Mouse (Mus musculus) forebrain, embryonic 12.5 days (tissue): ENCODE results near the gene Prmt8. TPM values are rescaled to one million over a fixed set of nuclear protein-coding genes. Genes with fewer than 3 reads are reported as not detected.

ENCODE experiments used
- ATAC-seq: fragments of 200-750 bp; cut with Nextera tagmentation; 2 replicates; pipeline ENCODE4 v1.8.0; 2017; ENCODE audit warnings: moderate TSS enrichment; ENCODE audit not compliant: low FRiP score
- H3K27ac ChIP-seq: fragments of 300-500 bp; sonication (generic); 2 replicates; pipeline ENCODE4 v1.5.1; 2016; ENCODE audit warnings: mild to moderate bottlenecking
- H3K27me3 ChIP-seq: fragments of 300-500 bp; sonication (generic); 2 replicates; pipeline ENCODE4 v1.6.1; 2016; ENCODE audit warnings: mild to moderate bottlenecking
- H3K36me3 ChIP-seq: fragments of 300-500 bp; sonication (generic); replicated peaks from 2 replicates; pipeline ENCODE4 v1.6.1; 2016; ENCODE audit warnings: mild to moderate bottlenecking
- H3K4me1 ChIP-seq: fragments of 300-500 bp; sonication (generic); 2 replicates; pipeline ENCODE4 v1.6.1; 2016
- H3K4me2 ChIP-seq: fragments of 300-500 bp; sonication (generic); 2 replicates; pipeline ENCODE4 v1.6.1; 2016; ENCODE audit warnings: mild to moderate bottlenecking, moderate library complexity
- H3K4me3 ChIP-seq: fragments of 300-500 bp; sonication (generic); replicated peaks from 2 replicates; pipeline ENCODE4 v1.5.1; 2016; ENCODE audit warnings: mild to moderate bottlenecking
- H3K9ac ChIP-seq: fragments of 300-500 bp; sonication (generic); 2 replicates; pipeline ENCODE4 v1.6.1; 2016; ENCODE audit warnings: mild to moderate bottlenecking
- H3K9me3 ChIP-seq: fragments of 300-500 bp; sonication (generic); 2 replicates; pipeline ENCODE4 v1.6.1; 2016
- WGBS: fragments of 180-500 bp; shearing (Covaris S2); methylation state at CpG from one replicate; pipeline ENCODE4 v1.1.7; 2016; 5-methylcytosine and 5-hydroxymethylcytosine counted together
- polyA plus RNA-seq: library from polyadenylated mRNA; unstranded; fragments of >200 nt; fragmentation: Nextera tagmentation; extraction: Ambion mirVana; gene quantifications from 2 replicates; pipeline ENCODE4 v1.2.1, GENCODE M21; 2016

Prmt8 gene
- polyA plus RNA-seq: 16.6 and 18.4 TPM in 2 replicates

GRCm38 (mm10) chr6:127769275-127770156 is at the start of gene Prmt8:
Gene Prmt8, minus strand, starts transcription at chr6:127769472.
- Histone ChIP-seq H3K4me3 (peak within 1 kb of the TSS; percentile 69), H3K36me3 (no peaks in the 10 kb centered on the region), H3K27ac (peak within 1 kb of the TSS; percentile 74), H3K4me1 (peaks cover 51% of the 10 kb centered on the region), H3K4me2 (peak within 1 kb of the TSS; percentile 100), H3K27me3 (peaks cover 85% of the 10 kb centered on the region), H3K9me3 (no peaks in the 10 kb centered on the region), H3K9ac (peak within 1 kb of the TSS; percentile 65)
- WGBS: under 1% methylated on average over 38 of the region's 42 CpGs
- ATAC-seq: peak; percentile 49

- H3K4me2 ChIP-seq: no peak overlapping the region
- H3K9me3 ChIP-seq: no peaks in the 10 kb centered on the region
- no peaks in the 10 kb centered on the region for H3K4me1 ChIP-seq
- WGBS: 69% methylated on average over 9 of the region's 9 CpGs
- no peak for ATAC-seq
- H3K27me3 ChIP-seq: no peaks in the 10 kb centered on the region
- no peak overlapping the region for H3K4me3 ChIP-seq
- no peaks in the 10 kb centered on the region for H3K36me3 ChIP-seq
- no peak overlapping the region for H3K9ac ChIP-seq
- H3K27ac ChIP-seq: no peak overlapping the region
Measured at GRCm38 (mm10) chr6:127803046-127803729, 33.9 kb upstream of the Prmt8 start.

- no peaks in the 10 kb centered on the region for H3K9me3 ChIP-seq
- H3K4me3 ChIP-seq: no peak overlapping the region
- no peak for ATAC-seq
- no peaks in the 10 kb centered on the region for H3K27me3 ChIP-seq
- no peak overlapping the region for H3K9ac ChIP-seq
- H3K4me2 ChIP-seq: no peak overlapping the region
- no peaks in the 10 kb centered on the region for H3K36me3 ChIP-seq
- 86% methylated on average over 12 of the region's 12 CpGs for WGBS
- H3K4me1 ChIP-seq: no peaks in the 10 kb centered on the region
- H3K27ac ChIP-seq: no peak overlapping the region
Measured at GRCm38 (mm10) chr6:127802211-127802610, 32.9 kb upstream of the Prmt8 start.

GRCm38 (mm10) chr6:127790023-127790422 is 20.8 kb upstream of the Prmt8 start:
- no peaks in the 10 kb centered on the region for H3K27me3 ChIP-seq
- no peak overlapping the region for H3K27ac ChIP-seq
- WGBS: 80% methylated on average over 13 of the region's 13 CpGs
- no peaks in the 10 kb centered on the region for H3K36me3 ChIP-seq
- ATAC-seq: no peak
- H3K9me3 ChIP-seq: no peaks in the 10 kb centered on the region
- H3K4me2 ChIP-seq: no peak overlapping the region
- H3K4me3 ChIP-seq: no peak overlapping the region
- no peaks in the 10 kb centered on the region for H3K4me1 ChIP-seq
- H3K9ac ChIP-seq: no peak overlapping the region

- ATAC-seq: no peak
- WGBS: 42% methylated on average over 4 of the region's 4 CpGs
- Histone ChIP-seq H3K27me3 (peaks cover 73% of the 10 kb centered on the region), H3K4me1 (peaks cover 47% of the 10 kb centered on the region), H3K27ac (no peak overlapping the region), H3K4me3 (no peak overlapping the region), H3K36me3 (no peaks in the 10 kb centered on the region), H3K4me2 (no peak overlapping the region), H3K9me3 (no peaks in the 10 kb centered on the region), H3K9ac (no peak overlapping the region)
Measured at GRCm38 (mm10) chr6:127770806-127771205, 1.5 kb upstream of the Prmt8 start.

- peak overlapping the region; percentile 69 for H3K4me3 ChIP-seq
- peak overlapping the region; percentile 100 for H3K4me2 ChIP-seq
- no peaks in the 10 kb centered on the region for H3K36me3 ChIP-seq
- H3K27ac ChIP-seq: peak overlapping the region; percentile 74
- ATAC-seq: no peak; the same call in none of the 2 replicates
- no peaks in the 10 kb centered on the region for H3K9me3 ChIP-seq
- WGBS: 0% methylated on average over 48 of the region's 64 CpGs
- H3K27me3 ChIP-seq: peaks cover 88% of the 10 kb centered on the region
- H3K9ac ChIP-seq: peak overlapping the region; percentile 65
- H3K4me1 ChIP-seq: peaks cover 51% of the 10 kb centered on the region
Measured at GRCm38 (mm10) chr6:127768621-127769274, 524 bp downstream of the Prmt8 start.

- Histone ChIP-seq H3K36me3 (no peaks in the 10 kb centered on the region), H3K27ac (peak overlapping the region; percentile 66), H3K9ac (peak overlapping the region; percentile 65), H3K9me3 (no peaks in the 10 kb centered on the region), H3K27me3 (peaks cover 84% of the 10 kb centered on the region), H3K4me2 (peak overlapping the region; percentile 100), H3K4me3 (peak overlapping the region; percentile 69), H3K4me1 (peaks cover 48% of the 10 kb centered on the region)
- ATAC-seq: peak; percentile 33; the same call in 1 of the 2 replicates
- under 1% methylated on average over 40 of the region's 49 CpGs for WGBS
Measured at GRCm38 (mm10) chr6:127767706-127768493, 1.4 kb downstream of the Prmt8 start.

- peak overlapping the region; percentile 69 for H3K4me3 ChIP-seq
- peaks cover 78% of the 10 kb centered on the region for H3K27me3 ChIP-seq
- 1% methylated on average over 18 of the region's 18 CpGs for WGBS
- H3K4me2 ChIP-seq: peak overlapping the region; percentile 100
- H3K9me3 ChIP-seq: no peaks in the 10 kb centered on the region
- H3K4me1 ChIP-seq: peaks cover 48% of the 10 kb centered on the region
- ATAC-seq: 0 out of 2 replicates have a peak, but pooled peaks have one; percentile 20
- peak overlapping the region; percentile 66 for H3K27ac ChIP-seq
- no peaks in the 10 kb centered on the region for H3K36me3 ChIP-seq
- H3K9ac ChIP-seq: peak overlapping the region; percentile 65
Measured at GRCm38 (mm10) chr6:127767201-127767705, 2.0 kb downstream of the Prmt8 start.

GRCm38 (mm10) chr6:127766641-127767200 is 2.6 kb downstream of the Prmt8 start:
- Histone ChIP-seq H3K9me3 (no peaks in the 10 kb centered on the region), H3K4me2 (peak overlapping the region; percentile 100), H3K36me3 (no peaks in the 10 kb centered on the region), H3K9ac (peak overlapping the region; percentile 65), H3K4me1 (peaks cover 48% of the 10 kb centered on the region), H3K4me3 (peak overlapping the region; percentile 69), H3K27ac (peak overlapping the region; percentile 66), H3K27me3 (peaks cover 73% of the 10 kb centered on the region)
- ATAC-seq: peak; percentile 51
- under 1% methylated on average over 28 of the region's 28 CpGs for WGBS

- H3K4me2 ChIP-seq: peak overlapping the region; percentile 100
- H3K27me3 ChIP-seq: peaks cover 67% of the 10 kb centered on the region
- no peaks in the 10 kb centered on the region for H3K9me3 ChIP-seq
- H3K27ac ChIP-seq: no peak overlapping the region
- H3K4me1 ChIP-seq: peaks cover 48% of the 10 kb centered on the region
- H3K36me3 ChIP-seq: no peaks in the 10 kb centered on the region
- peak overlapping the region; percentile 69 for H3K4me3 ChIP-seq
- peak overlapping the region; percentile 65 for H3K9ac ChIP-seq
- WGBS: 8% methylated on average over 9 of the region's 11 CpGs
- no peak for ATAC-seq
Measured at GRCm38 (mm10) chr6:127766041-127766604, 3.1 kb downstream of the Prmt8 start.

GRCm38 (mm10) chr6:127765573-127765972 is 3.7 kb downstream of the Prmt8 start:
- Histone ChIP-seq H3K4me1 (peaks cover 43% of the 10 kb centered on the region), H3K4me2 (peak overlapping the region; percentile 100), H3K9me3 (no peaks in the 10 kb centered on the region), H3K9ac (no peak overlapping the region), H3K27ac (no peak overlapping the region), H3K4me3 (no peak overlapping the region; the same call in 1 of the 2 replicates), H3K27me3 (peaks cover 62% of the 10 kb centered on the region), H3K36me3 (no peaks in the 10 kb centered on the region)
- ATAC-seq: no peak
- 58% methylated on average over 5 of the region's 5 CpGs for WGBS
